Mouse (Mus musculus) heart, postnatal 0 days (tissue): Measurements from ENCODE around the gene Fen1. TPM values are rescaled to one million over a fixed set of nuclear protein-coding genes. Genes with fewer than 3 reads are reported as not detected.

Experiments
- ATAC-seq: fragments of 200-750 bp; cut with Nextera tagmentation; 2 replicates; pipeline ENCODE4 v1.8.0; 2017; ENCODE audit warnings: low read depth, moderate number of reproducible peaks, moderate library complexity; ENCODE audit not compliant: insufficient read depth
- DNase-seq: peaks from one replicate; pipeline ENCODE4 v3.0.0-alpha.2; 2016; ENCODE audit warnings: low spot score
- H3K27ac ChIP-seq: fragments of 300-500 bp; sonication (generic); 2 replicates; pipeline ENCODE4 v1.5.1; 2014; ENCODE audit warnings: low read depth, mild to moderate bottlenecking
- H3K27me3 ChIP-seq: fragments of 300-500 bp; sonication (generic); 2 replicates; pipeline ENCODE4 v1.6.1; 2014; ENCODE audit warnings: low read length, mixed read lengths; ENCODE audit not compliant: control insufficient read depth, insufficient read depth
- H3K36me3 ChIP-seq: fragments of 300-500 bp; sonication (generic); replicated peaks from 2 replicates; pipeline ENCODE4 v1.6.1; 2014; ENCODE audit warnings: low read length, mixed read lengths; ENCODE audit not compliant: control insufficient read depth, insufficient read depth
- H3K4me1 ChIP-seq: fragments of 300-500 bp; sonication (generic); 2 replicates; pipeline ENCODE4 v1.6.1; 2014; ENCODE audit warnings: antibody characterized with exemption; ENCODE audit not compliant: control insufficient read depth, insufficient read depth
- H3K4me2 ChIP-seq: fragments of 300-500 bp; sonication (generic); 2 replicates; pipeline ENCODE4 v1.6.1; 2014; ENCODE audit warnings: low read depth, mild to moderate bottlenecking, low read length, moderate library complexity
- H3K4me3 ChIP-seq: fragments of 300-500 bp; sonication (generic); 2 replicates; pipeline ENCODE4 v1.5.1; 2014; ENCODE audit warnings: low read depth, low read length
- H3K9ac ChIP-seq: fragments of 300-500 bp; sonication (generic); replicated peaks from 2 replicates; pipeline ENCODE4 v1.6.1; 2014; ENCODE audit warnings: low read depth, low read length, mixed read lengths
- H3K9me3 ChIP-seq: fragments of 300-500 bp; sonication (generic); replicated peaks from 2 replicates; pipeline ENCODE4 v1.6.1; 2016; ENCODE audit warnings: low read length; ENCODE audit not compliant: control insufficient read depth
- CTCF ChIP-seq: IDR thresholded peaks from 2 replicates; pipeline ENCODE4 v1.5.1; 2016; ENCODE audit warnings: antibody characterized with exemption, control low read depth, low read depth
- EP300 ChIP-seq: IDR thresholded peaks from 2 replicates; pipeline ENCODE4 v1.6.1; 2016; ENCODE audit warnings: antibody characterized with exemption, low read depth
- WGBS: fragments of 180-500 bp; shearing (Covaris S2); extraction: QIAGEN DNeasy Blood & Tissue Kit; methylation state at CpG from one replicate; pipeline ENCODE4 v1.1.7; 2014; 5-methylcytosine and 5-hydroxymethylcytosine counted together
- polyA plus RNA-seq: library from polyadenylated mRNA; unstranded; fragments of >200 nt; fragmentation: Nextera tagmentation; extraction: Ambion mirVana; gene quantifications from 2 replicates; pipeline ENCODE4 v1.2.1, GENCODE M21; 2015
- total RNA-seq: library from RNA; depleted of rRNA; stranded (reverse); fragments of >200 nt; gene quantifications from 2 replicates; pipeline ENCODE4 v1.2.3, GENCODE M21; 2014; ENCODE audit warnings: low replicate concordance

The Fen1 gene
- total and polyA plus RNA-seq, 2 experiments from 2014 or later, result 19.1 to 34.9 TPM

GRCm38 (mm10) chr19:10181225-10181624, 22.7 kb downstream of the Fen1 start:
- H3K27ac ChIP-seq, result no peak overlapping the region; the same call in 1 of the 2 replicates
- no peak overlapping the region for H3K4me3 ChIP-seq
- peaks cover 8% of the 10 kb centered on the region for H3K36me3 ChIP-seq
- DNase-seq (no peak), ATAC-seq (no peak)
- H3K9ac ChIP-seq, result no peak overlapping the region
- 75% methylated on average over 7 of the region's 7 CpGs for WGBS
- TF ChIP-seq EP300 (no peak), CTCF (no peak)
- H3K27me3 ChIP-seq, result no peaks in the 10 kb centered on the region
- no peaks in the 10 kb centered on the region for H3K9me3 ChIP-seq
- no peak overlapping the region for H3K4me2 ChIP-seq
- 0 out of 2 replicates have a peak, but pooled peaks cover 18% of the 10 kb centered on the region for H3K4me1 ChIP-seq

GRCm38 (mm10) chr19:10176941-10177372, 27.0 kb downstream of the Fen1 start:
- peak overlapping the region; percentile 22; the same call in 1 of the 2 replicates for H3K4me2 ChIP-seq
- peak; percentile 64 for DNase-seq
- 0 out of 2 replicates have a peak overlapping the region, but pooled peaks have one; percentile 7 for H3K27ac ChIP-seq
- H3K9ac ChIP-seq, result no peak overlapping the region
- TF ChIP-seq EP300, result no peak
- no peak for TF ChIP-seq CTCF
- ATAC-seq, result peak; percentile 58
- no peaks in the 10 kb centered on the region for H3K9me3 ChIP-seq
- WGBS, result 19% methylated on average over 7 of the region's 7 CpGs
- H3K27me3 ChIP-seq, result no peaks in the 10 kb centered on the region
- no peak overlapping the region for H3K4me3 ChIP-seq
- 0 out of 2 replicates have a peak, but pooled peaks cover 8% of the 10 kb centered on the region for H3K4me1 ChIP-seq
- H3K36me3 ChIP-seq, result no peaks in the 10 kb centered on the region

GRCm38 (mm10) chr19:10176477-10176876, 27.5 kb downstream of the Fen1 start:
- no peak for ATAC-seq
- 0 out of 2 replicates have a peak, but pooled peaks cover 8% of the 10 kb centered on the region for H3K4me1 ChIP-seq
- H3K9ac ChIP-seq, result no peak overlapping the region; the same call in 1 of the 2 replicates
- no peak overlapping the region for H3K4me3 ChIP-seq
- H3K9me3 ChIP-seq, result no peaks in the 10 kb centered on the region
- no peak overlapping the region for H3K27ac ChIP-seq
- H3K27me3 ChIP-seq, result no peaks in the 10 kb centered on the region
- H3K36me3 ChIP-seq, result no peaks in the 10 kb centered on the region
- 78% methylated on average over 1 of the region's 1 CpGs for whole genome bisulfite sequencing
- H3K4me2 ChIP-seq, result peak overlapping the region; percentile 22; the same call in 1 of the 2 replicates
- no peak for DNase-seq
- TF ChIP-seq EP300 (no peak), CTCF (no peak)

- no peak for DNase-seq
- no peak for ATAC-seq
- no peaks in the 10 kb centered on the region for H3K9me3 ChIP-seq
- no peak overlapping the region for H3K27ac ChIP-seq
- 71% methylated on average over 4 of the region's 4 CpGs for WGBS
- no peaks in the 10 kb centered on the region for H3K27me3 ChIP-seq
- H3K9ac ChIP-seq, result no peak overlapping the region
- H3K4me3 ChIP-seq, result no peak overlapping the region
- 0 out of 2 replicates have a peak, but pooled peaks cover 8% of the 10 kb centered on the region for H3K4me1 ChIP-seq
- TF ChIP-seq EP300 (no peak), CTCF (no peak)
- no peak overlapping the region for H3K4me2 ChIP-seq
- no peaks in the 10 kb centered on the region for H3K36me3 ChIP-seq
Observed at GRCm38 (mm10) chr19:10174956-10175355, 29.0 kb downstream of the Fen1 start.

- TF ChIP-seq EP300 (no peak), CTCF (no peak)
Observed at GRCm38 (mm10) chr19:10173844-10174539, 30.0 kb downstream of the Fen1 start.

More at GRCm38 (mm10) chr19:10173844-10174539, 30.0 kb downstream of the Fen1 start:
- Histone ChIP-seq H3K4me2 (no peak overlapping the region), H3K27me3 (no peaks in the 10 kb centered on the region), H3K27ac (no peak overlapping the region), H3K4me1 (0 out of 2 replicates have a peak, but pooled peaks cover 8% of the 10 kb centered on the region), H3K9me3 (no peaks in the 10 kb centered on the region), H3K4me3 (no peak overlapping the region), H3K9ac (no peak overlapping the region), H3K36me3 (no peaks in the 10 kb centered on the region)
- no peak for DNase-seq
- WGBS, result 76% methylated on average over 7 of the region's 7 CpGs
- ATAC-seq, result no peak
